Mouse (Mus musculus) ovary, postnatal 36 days (tissue): ENCODE results near the gene Polr2j.

Experiments
- DNase-seq: peaks from one replicate; pipeline ENCODE4 v3.0.0; 2022; ENCODE audit warnings: low spot score, mixed read lengths

Polr2j gene

GRCm38 (mm10) chr5:136167296-136167695 is 50.9 kb downstream of the Polr2j start:
- DNase-seq: no peak

GRCm38 (mm10) chr5:136168071-136168470 is 51.6 kb downstream of the Polr2j start:
- DNase-seq: no peak

GRCm38 (mm10) chr5:136169626-136170511 is 53.4 kb downstream of the Polr2j start:
- peak; percentile 17 for DNase-seq

- DNase-seq: peak; percentile 73
These were observed 54.3 kb downstream of the Polr2j start, which contains the start of gene Orai2 for GRCm38 (mm10) chr5:136170512-136171362. TSS of gene Orai2 (minus strand) at chr5:136170713.

- no peak for DNase-seq
These were observed 55.2 kb downstream of the Polr2j start for GRCm38 (mm10) chr5:136171363-136172341.
